Mouse (Mus musculus): ENCODE results near the gene Ap5z1.

The Ap5z1 gene

GRCm38 (mm10) chr5:142524711-142525464 is 61.1 kb downstream of the Ap5z1 start:
- Histone ChIP-seq H3K9me3 (ENCODE audit: low read length) (no peaks in the 10 kb centered on the region), H3K27me3 (ENCODE audit: insufficient read depth, low read length) (peaks cover 14% of the 10 kb centered on the region), H3K4me3 (replicated peaks; ENCODE audit: low read length) (no peak overlapping the region), H3K4me1 (replicated peaks; ENCODE audit: low read depth, low read length) (peaks cover 7% of the 10 kb centered on the region), H3K36me3 (ENCODE audit: insufficient read depth, low read length) (peaks cover 48% of the 10 kb centered on the region)
- TF ChIP-seq CTCF (conservative IDR thresholded peaks at IDR 0.05; ENCODE audit: low read length) = no peak
- no peak for TF ChIP-seq NANOG (IDR thresholded peaks at IDR 0.05; ENCODE audit: borderline replicate concordance, low read length)

Data from E14TG2a.4 (cell line).